ENCODE assay signal across 32 mouse cellular contexts in genomic region chr10:19498112-19498511, GRCm38 (mm10).
DNase-seq lines count a peak whose midpoint lies in the region; ATAC-seq lines count a peak whose summit lies in the region.
"Had no signal": no experiment of that assay in that cellular context is flagged by ENCODE, and none has a peak within 500 bp of the region (broad histone marks: within the 10 kb centered on the region; RNA-seq: fewer than 3 reads in every experiment).

No protein-coding gene starts in this region.

- WGBS in intestine, embryonic 15.5 days, result 83% methylated on average over 4 of the region's 4 CpGs

- peak; percentile 36 for ATAC-seq in CD4-positive, CD25-positive, alpha-beta regulatory T cell, adult 4 months
- ATAC-seq in activated CD4-positive, CD25-positive, alpha-beta regulatory T cell, adult 4 months, result peak; percentile 45
- ATAC-seq in monocyte, adult 5-6 weeks (replicated peaks; ENCODE audit: insufficient number of reproducible peaks, low FRiP score, low TSS enrichment, poor library complexity, severe bottlenecking), result peak; percentile 40; the same call in 1 of the 2 replicates
- ATAC-seq in intestine, embryonic 15.5 days, result no peak
- ATAC-seq: forebrain, embryonic 13.5 days; midbrain, embryonic 15.5 days had no signal

- H3K4me1 ChIP-seq in intestine, embryonic 15.5 days (replicated peaks), result no peaks in the 10 kb centered on the region
- H3K4me1 ChIP-seq: embryonic facial prominence, embryonic 10.5 days; embryonic facial prominence, embryonic 15.5 days; forebrain, embryonic 13.5 days; hindbrain, embryonic 13.5 days; limb, embryonic 13.5 days; midbrain, embryonic 15.5 days; neural tube, embryonic 13.5 days had no signal

- no peak overlapping the region for H3K4me3 ChIP-seq in intestine, embryonic 15.5 days (replicated peaks)
- H3K4me3 ChIP-seq: embryonic facial prominence, embryonic 10.5 days; embryonic facial prominence, embryonic 15.5 days; forebrain, embryonic 13.5 days; heart, embryonic 10.5 days; heart, embryonic 15.5 days; hindbrain, embryonic 13.5 days; layer of hippocampus, adult 2 months; left cerebral cortex, adult 2 months; limb, embryonic 13.5 days; midbrain, embryonic 15.5 days; neural tube, embryonic 13.5 days had no signal

- H3K9me3 ChIP-seq in intestine, embryonic 15.5 days, result no peaks in the 10 kb centered on the region
- H3K9me3 ChIP-seq: embryonic facial prominence, embryonic 10.5 days; embryonic facial prominence, embryonic 15.5 days; forebrain, embryonic 13.5 days; heart, embryonic 10.5 days; heart, embryonic 15.5 days; hindbrain, embryonic 13.5 days; limb, embryonic 13.5 days; midbrain, embryonic 15.5 days; neural tube, embryonic 13.5 days had no signal

- no peaks in the 10 kb centered on the region for H3K27me3 ChIP-seq in intestine, embryonic 15.5 days (replicated peaks)
- H3K27me3 ChIP-seq: forebrain, embryonic 13.5 days; heart, embryonic 15.5 days; midbrain, embryonic 15.5 days had no signal

- intact Hi-C loops in left cerebral cortex, postnatal 10 days (cut with DNase I), result loop anchor here (10.0 kb wide), 1 partner anchor 197 kb away; no protein-coding TSS in a partner anchor

- H3K4me2 ChIP-seq in intestine, embryonic 15.5 days (replicated peaks), result no peak overlapping the region
- H3K4me2 ChIP-seq: embryonic facial prominence, embryonic 15.5 days; forebrain, embryonic 13.5 days; heart, embryonic 15.5 days; hindbrain, embryonic 13.5 days; limb, embryonic 13.5 days; liver, embryonic 11.5 days; midbrain, embryonic 15.5 days; neural tube, embryonic 13.5 days had no signal

- peak; percentile 42 for DNase-seq in thymus, postnatal 14 days
- no peak for DNase-seq in left cerebral cortex, postnatal 10 days (ENCODE audit: extremely low spot score in 1 of 2, low spot score in 2 of 2)
- no peak for DNase-seq in right cerebral cortex, postnatal 10 days (ENCODE audit: low spot score in 2 of 2)
- DNase-seq: adrenal gland, adult 8-10 months; B cell, adult 2 months; cerebellum, adult 8-10 months; cerebellum, postnatal 25 days; gastrocnemius, postnatal 25 days; heart, adult 11 months; heart, postnatal 36 days; kidney, adult 2 months; kidney, postnatal 36 days; lung, postnatal 4 days; retina, postnatal 1 day; right cerebral cortex, postnatal 25 days; spleen, adult 18-20 months had no signal

- no peak overlapping the region for H3K27ac ChIP-seq in intestine, embryonic 15.5 days
- H3K27ac ChIP-seq: embryonic facial prominence, embryonic 10.5 days; embryonic facial prominence, embryonic 15.5 days; forebrain, embryonic 13.5 days; heart, embryonic 10.5 days; heart, embryonic 15.5 days; hindbrain, embryonic 13.5 days; layer of hippocampus, adult 2 months; left cerebral cortex, adult 2 months; limb, embryonic 13.5 days; midbrain, embryonic 15.5 days; neural tube, embryonic 13.5 days had no signal

- no peak overlapping the region for H3K9ac ChIP-seq in intestine, embryonic 15.5 days
- H3K9ac ChIP-seq: embryonic facial prominence, embryonic 15.5 days; forebrain, embryonic 13.5 days; heart, embryonic 15.5 days; hindbrain, embryonic 13.5 days; limb, embryonic 13.5 days; midbrain, embryonic 15.5 days; neural tube, embryonic 13.5 days had no signal

- H3K36me3 ChIP-seq in intestine, embryonic 15.5 days, result no peaks in the 10 kb centered on the region
- H3K36me3 ChIP-seq: embryonic facial prominence, embryonic 10.5 days; embryonic facial prominence, embryonic 15.5 days; heart, embryonic 10.5 days; heart, embryonic 15.5 days; hindbrain, embryonic 13.5 days; limb, embryonic 13.5 days; midbrain, embryonic 15.5 days; neural tube, embryonic 13.5 days had no signal
